Mouse (Mus musculus) erythroblast, adult 5-6 weeks (primary cell): ENCODE data around the gene Sacs. TPM values are rescaled to one million over a fixed set of nuclear protein-coding genes. Genes with fewer than 3 reads are reported as not detected.

Source experiments
- total RNA-seq, 2 experiments: library from RNA; stranded (forward) in 1 of 2; stranded (reverse) in 1 of 2; fragments of 150-400 nt in 1 of 2; fragments of 200-764, 138-1000 nt in 1 of 2; gene quantifications; 2 replicates each; pipeline versions ENCODE4 v1.2.3 to v1.2.4; 2015 to 2017; ENCODE audit warnings: low replicate concordance in 2 of 2

Sacs gene
- total RNA-seq, 2 experiments from 2014 or later = 4.4 to 7.6 TPM

Other genes starting within 250 kb of the Sacs start
- 0.19 TPM in 1 of 2 replicates, not detected in the other for gene Tnfrsf19, start 92.0 kb upstream of the Sacs start, total RNA-seq (2015; ENCODE audit: low replicate concordance)
- gene Tnfrsf19, start 92.0 kb upstream of the Sacs start, total RNA-seq (2017; ENCODE audit: low replicate concordance) = 0.14 and 0.17 TPM in 2 replicates
- gene Sgcg, start 120.0 kb downstream of the Sacs start, total RNA-seq (2015; ENCODE audit: low replicate concordance) = not detected in 2 replicates
- not detected in 2 replicates for gene Sgcg, start 120.0 kb downstream of the Sacs start, total RNA-seq (2017; ENCODE audit: low replicate concordance)
- gene Arl11, start 171.3 kb downstream of the Sacs start, total RNA-seq (2015; ENCODE audit: low replicate concordance) = 5.4 and 7.3 TPM in 2 replicates
- gene Arl11, start 171.3 kb downstream of the Sacs start, total RNA-seq (2017; ENCODE audit: low replicate concordance) = 2.3 and 2.9 TPM in 2 replicates
- 0.19 and 0.42 TPM in 2 replicates for gene Ebpl, start 222.0 kb downstream of the Sacs start, total RNA-seq (2015; ENCODE audit: low replicate concordance)
- gene Ebpl, start 222.0 kb downstream of the Sacs start, total RNA-seq (2017; ENCODE audit: low replicate concordance) = 0.09 and 1.1 TPM in 2 replicates